Mouse (Mus musculus): Measurements from ENCODE around the gene Sfmbt1. TPM values are rescaled to one million over a fixed set of nuclear protein-coding genes. Genes with fewer than 3 reads are reported as not detected.

Sfmbt1 gene
- polyA plus RNA-seq, 1 experiment, result 9.7 TPM

DNA sequence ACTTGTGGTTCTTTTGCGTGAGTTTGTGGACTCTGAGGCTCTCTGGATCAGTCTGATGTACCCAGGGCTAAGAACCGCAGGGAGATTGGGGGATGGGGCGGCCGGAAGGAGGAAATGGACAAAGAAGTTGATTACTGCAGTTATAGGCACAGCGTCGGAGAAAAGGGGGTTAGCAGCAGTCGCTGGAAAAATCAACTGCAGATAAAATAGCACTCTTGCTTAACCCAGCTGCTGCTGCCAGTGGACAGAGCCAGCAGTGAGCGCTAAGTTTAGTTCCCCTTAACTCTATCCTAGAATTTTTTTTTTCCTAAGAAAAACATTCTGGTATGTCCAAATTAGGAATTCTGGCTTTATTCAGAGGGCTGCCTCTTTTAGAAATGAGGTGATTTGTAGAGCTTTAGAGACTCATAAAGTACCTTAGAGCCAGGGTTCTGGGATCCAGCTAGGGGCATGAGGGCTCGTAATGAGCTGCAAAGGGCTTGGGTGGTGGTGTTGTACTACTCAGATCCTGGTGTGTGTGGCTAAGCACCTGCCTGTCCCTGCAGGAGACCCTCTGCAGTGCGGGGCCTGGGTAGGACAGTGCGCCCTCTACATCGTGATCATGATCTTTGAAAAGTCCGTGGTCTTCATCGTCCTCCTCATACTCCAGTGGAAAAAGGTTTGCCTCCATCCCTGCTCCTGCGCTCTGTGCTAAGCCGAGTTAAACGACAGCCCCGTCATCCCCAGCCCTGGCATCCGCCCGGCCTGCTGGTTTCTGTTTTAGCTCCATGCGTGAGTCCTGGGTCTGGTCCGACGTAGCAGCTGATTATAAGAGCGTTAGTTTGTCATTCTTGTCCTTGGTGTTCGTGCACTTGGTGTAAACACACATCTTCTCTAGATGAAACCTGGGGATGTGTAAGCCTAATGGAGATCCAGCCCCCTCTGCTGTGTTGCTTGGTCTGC, 155.8 kb downstream of the Sfmbt1 start:
- Histone ChIP-seq H3K4me1 (ENCODE audit: control insufficient read depth, insufficient read depth, low read length) (no peaks in the 10 kb centered on the region; the same call in 1 of the 2 replicates), H3K4me3 (replicated peaks; ENCODE audit: insufficient read depth, low read depth, low read length) (no peak overlapping the region), H3K27ac (ENCODE audit: insufficient read depth, low read length) (no peak overlapping the region), H3K27me3 (ENCODE audit: control insufficient read depth, insufficient read depth, low read length) (no peaks in the 10 kb centered on the region)
- WGBS, result 89% methylated on average over 25 of the region's 25 CpGs
- no peak for TF ChIP-seq CTCF (IDR thresholded peaks at IDR 0.05; ENCODE audit: borderline replicate concordance, insufficient read depth, low read depth, low read length)
- TF ChIP-seq POLR2A (IDR thresholded peaks at IDR 0.05; ENCODE audit: borderline replicate concordance, insufficient read depth, low read length), result no peak
- no peak for DNase-seq

Other genes with a start within 250 kb of the Sfmbt1 start
- 20.6 and 20.8 TPM in 2 replicates for gene Dcp1a, start 235.3 kb upstream of the Sfmbt1 start, polyA plus RNA-seq (2012; rRNA removed)
- 35.0 and 46.0 TPM in 2 replicates for gene Cacna1d, start 223.4 kb upstream of the Sfmbt1 start, polyA plus RNA-seq (2012; rRNA removed)
- 181 and 183 TPM in 2 replicates for gene Tkt, start 166.5 kb upstream of the Sfmbt1 start, polyA plus RNA-seq (2012; rRNA removed)
- 86.0 and 97.4 TPM in 2 replicates for gene Prkcd, start 88.6 kb upstream of the Sfmbt1 start, polyA plus RNA-seq (2012; rRNA removed)
- 12.1 and 12.4 TPM in 2 replicates for gene Rft1, start 60.5 kb upstream of the Sfmbt1 start, polyA plus RNA-seq (2012; rRNA removed)
- gene Tmem110, start 110.7 kb downstream of the Sfmbt1 start, polyA plus RNA-seq (2012; rRNA removed), result 34.3 and 36.5 TPM in 2 replicates
- gene Mustn1, start 164.4 kb downstream of the Sfmbt1 start, polyA plus RNA-seq (2012; rRNA removed), result 1.9 and 2.4 TPM in 2 replicates
- 0.14 and 0.47 TPM in 2 replicates for gene Itih4, start 171.6 kb downstream of the Sfmbt1 start, polyA plus RNA-seq (2012; rRNA removed)
- 76.7 and 82.8 TPM in 2 replicates for gene Itih3, start 208.9 kb downstream of the Sfmbt1 start, polyA plus RNA-seq (2012; rRNA removed)
- not detected in 2 replicates for gene Itih1, start 228.4 kb downstream of the Sfmbt1 start, polyA plus RNA-seq (2012; rRNA removed)
- gene Nek4, start 236.5 kb downstream of the Sfmbt1 start, polyA plus RNA-seq (2012; rRNA removed), result 15.5 and 16.2 TPM in 2 replicates

Data from cerebellum, adult 2 months (tissue).